Mouse (Mus musculus) forebrain, embryonic 11.5 days (tissue): ENCODE data around the gene Mmp20. TPM values are rescaled to one million over a fixed set of nuclear protein-coding genes. Genes with fewer than 3 reads are reported as not detected.

ENCODE experiments used
- ATAC-seq: fragments of 200-750 bp; cut with Nextera tagmentation; replicated peaks from 2 replicates; pipeline ENCODE4 v1.8.0; 2017; ENCODE audit warnings: moderate TSS enrichment; ENCODE audit not compliant: low FRiP score
- DNase-seq: peaks from one replicate; pipeline ENCODE4 v3.0.0-alpha.2; 2017; ENCODE audit warnings: low spot score
- H3K27ac ChIP-seq: fragments of 300-500 bp; sonication (generic); 2 replicates; pipeline ENCODE4 v1.5.1; 2014; ENCODE audit warnings: low read depth, low read length
- H3K27me3 ChIP-seq: fragments of 300-500 bp; sonication (generic); 2 replicates; pipeline ENCODE4 v1.6.1; 2014; ENCODE audit warnings: mild to moderate bottlenecking, low read length, mixed read lengths; ENCODE audit not compliant: control insufficient read depth, insufficient read depth
- H3K36me3 ChIP-seq: fragments of 300-500 bp; sonication (generic); 2 replicates; pipeline ENCODE4 v1.6.1; 2014; ENCODE audit warnings: mild to moderate bottlenecking, low read length, moderate library complexity, mixed read lengths; ENCODE audit not compliant: control insufficient read depth, insufficient read depth
- H3K4me1 ChIP-seq: fragments of 300-500 bp; sonication (generic); replicated peaks from 2 replicates; pipeline ENCODE4 v1.6.1; 2014; ENCODE audit warnings: low read length, mixed read lengths; ENCODE audit not compliant: control insufficient read depth, insufficient read depth
- H3K4me2 ChIP-seq: fragments of 300-500 bp; sonication (generic); 2 replicates; pipeline ENCODE4 v1.6.1; 2014; ENCODE audit warnings: low read depth, mild to moderate bottlenecking, low read length, moderate library complexity, mixed read lengths; ENCODE audit not compliant: severe bottlenecking
- H3K4me3 ChIP-seq: fragments of 300-500 bp; sonication (generic); 2 replicates; pipeline ENCODE4 v1.5.1; 2014; ENCODE audit warnings: low read depth, low read length
- H3K9ac ChIP-seq: fragments of 300-500 bp; sonication (generic); 2 replicates; pipeline ENCODE4 v1.6.1; 2014; ENCODE audit warnings: low read length
- H3K9me3 ChIP-seq: fragments of 300-500 bp; sonication (generic); 2 replicates; pipeline ENCODE4 v1.6.1; 2016; ENCODE audit warnings: low read length, mixed read lengths; ENCODE audit not compliant: control insufficient read depth
- WGBS: fragments of 180-500 bp; shearing (Covaris S2); extraction: QIAGEN DNeasy Blood & Tissue Kit; methylation state at CpG from one replicate; pipeline ENCODE4 v1.1.7; 2014; 5-methylcytosine and 5-hydroxymethylcytosine counted together
- polyA plus RNA-seq: library from polyadenylated mRNA; unstranded; fragments of >200 nt; fragmentation: Nextera tagmentation; extraction: Ambion mirVana; gene quantifications from 2 replicates; pipeline ENCODE4 v1.2.1, GENCODE M21; 2014

Gene Mmp20
- polyA plus RNA-seq, 1 experiment from 2014 or later = not detected

GRCm38 (mm10) chr9:7672985-7673384, 45.0 kb downstream of the Mmp20 start:
- H3K4me1 ChIP-seq = no peaks in the 10 kb centered on the region
- no peaks in the 10 kb centered on the region for H3K9me3 ChIP-seq
- no peak overlapping the region for H3K27ac ChIP-seq
- 86% methylated on average over 9 of the region's 9 CpGs for WGBS
- DNase-seq (no peak), ATAC-seq (no peak)
- no peak overlapping the region for H3K4me3 ChIP-seq
- H3K27me3 ChIP-seq = no peaks in the 10 kb centered on the region
- H3K4me2 ChIP-seq = no peak overlapping the region
- no peak overlapping the region for H3K9ac ChIP-seq
- H3K36me3 ChIP-seq = no peaks in the 10 kb centered on the region

DNA sequence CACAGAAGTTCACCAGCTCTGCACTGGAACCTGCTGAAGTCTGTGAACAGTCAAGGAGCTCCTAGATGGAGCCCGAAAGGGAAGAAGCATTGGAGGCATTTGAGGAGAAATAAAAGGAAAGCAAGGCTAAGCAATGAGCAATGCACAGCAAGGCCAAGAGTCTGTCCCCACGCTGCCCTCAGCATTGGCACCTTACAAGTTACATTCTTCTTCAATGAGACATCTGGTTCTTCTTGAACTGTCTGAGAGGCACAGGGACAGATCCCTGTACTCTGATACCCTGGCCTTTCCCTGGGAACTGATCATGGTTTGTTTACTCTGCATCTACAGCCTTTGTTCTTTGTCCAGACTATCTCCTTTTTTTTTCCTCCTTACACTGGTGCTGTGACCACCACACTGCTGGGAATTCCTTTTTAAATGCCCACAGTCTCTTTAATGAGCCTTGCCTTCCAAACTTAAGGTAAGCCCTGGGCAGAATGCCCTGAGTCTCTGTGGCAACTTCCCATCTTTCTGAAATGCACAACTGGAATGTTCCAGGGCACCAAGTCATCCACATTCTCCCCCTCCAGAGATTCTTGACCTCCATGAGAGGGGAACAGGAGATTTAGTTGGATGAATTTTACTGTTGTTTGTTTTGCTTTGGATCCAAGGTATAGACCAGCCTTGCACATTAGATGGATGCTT, 50.3 kb downstream of the Mmp20 start:
- Histone ChIP-seq H3K4me3 (no peak overlapping the region), H3K4me1 (no peaks in the 10 kb centered on the region), H3K4me2 (no peak overlapping the region), H3K9ac (no peak overlapping the region), H3K27me3 (no peaks in the 10 kb centered on the region), H3K27ac (no peak overlapping the region), H3K36me3 (no peaks in the 10 kb centered on the region), H3K9me3 (no peaks in the 10 kb centered on the region)
- DNase-seq (no peak), ATAC-seq (no peak)
- WGBS = 83% methylated on average over 2 of the region's 2 CpGs

- Histone ChIP-seq H3K4me3 (no peak overlapping the region), H3K9ac (no peak overlapping the region), H3K4me2 (no peak overlapping the region), H3K4me1 (no peaks in the 10 kb centered on the region), H3K27ac (no peak overlapping the region), H3K9me3 (no peaks in the 10 kb centered on the region), H3K27me3 (no peaks in the 10 kb centered on the region), H3K36me3 (no peaks in the 10 kb centered on the region)
- no peak for ATAC-seq
- DNase-seq = no peak
- WGBS = 90% methylated on average over 9 of the region's 9 CpGs
These were observed 54.1 kb downstream of the Mmp20 start for GRCm38 (mm10) chr9:7682081-7682618.

DNA sequence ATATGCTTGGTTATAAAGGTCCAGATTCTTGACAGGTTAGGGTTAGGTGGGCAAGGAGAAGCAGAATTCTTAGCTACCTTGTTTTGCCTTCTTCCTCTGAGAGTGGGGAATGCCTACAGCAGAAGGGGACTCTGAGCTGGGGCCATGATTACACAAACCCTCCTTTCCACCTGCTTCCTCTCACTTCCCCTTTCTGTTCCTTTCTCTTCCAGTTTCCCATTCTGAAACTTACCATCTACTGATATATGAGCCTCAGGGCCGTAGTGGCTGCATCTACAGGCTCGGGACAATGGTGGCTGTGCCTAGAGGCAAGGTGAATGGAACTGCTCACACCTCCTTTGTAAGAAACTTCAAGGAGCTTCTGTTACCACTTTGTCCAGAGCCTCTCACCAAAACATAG, 58.0 kb downstream of the Mmp20 start:
- DNase-seq (no peak), ATAC-seq (no peak)
- no peaks in the 10 kb centered on the region for H3K27me3 ChIP-seq
- no peak overlapping the region for H3K27ac ChIP-seq
- H3K4me2 ChIP-seq = no peak overlapping the region
- no peak overlapping the region for H3K4me3 ChIP-seq
- no peaks in the 10 kb centered on the region for H3K9me3 ChIP-seq
- WGBS = 75% methylated on average over 2 of the region's 2 CpGs
- H3K36me3 ChIP-seq = no peaks in the 10 kb centered on the region
- no peak overlapping the region for H3K9ac ChIP-seq
- no peaks in the 10 kb centered on the region for H3K4me1 ChIP-seq

GRCm38 (mm10) chr9:7689799-7690198, 61.8 kb downstream of the Mmp20 start:
- Histone ChIP-seq H3K36me3 (no peaks in the 10 kb centered on the region), H3K4me3 (no peak overlapping the region), H3K9me3 (no peaks in the 10 kb centered on the region), H3K4me2 (no peak overlapping the region), H3K27ac (no peak overlapping the region), H3K9ac (no peak overlapping the region), H3K27me3 (no peaks in the 10 kb centered on the region), H3K4me1 (no peaks in the 10 kb centered on the region)
- 60% methylated on average over 6 of the region's 6 CpGs for whole genome bisulfite sequencing
- ATAC-seq (no peak), DNase-seq (no peak)

- Histone ChIP-seq H3K4me3 (no peak within 1 kb of the TSS), H3K36me3 (no peaks in the 10 kb centered on the region), H3K4me1 (no peaks in the 10 kb centered on the region), H3K9ac (no peak within 1 kb of the TSS), H3K27me3 (no peaks in the 10 kb centered on the region), H3K27ac (no peak within 1 kb of the TSS), H3K9me3 (no peaks in the 10 kb centered on the region), H3K4me2 (no peak within 1 kb of the TSS)
- 86% methylated on average over 1 of the region's 1 CpGs for WGBS
- DNase-seq (no peak), ATAC-seq (no peak)
These were observed 63.8 kb downstream of the Mmp20 start, which contains the start of gene Mmp7 for GRCm38 (mm10) chr9:7691790-7692189. Gene Mmp7, plus strand, starts transcription at chr9:7692090.

DNA sequence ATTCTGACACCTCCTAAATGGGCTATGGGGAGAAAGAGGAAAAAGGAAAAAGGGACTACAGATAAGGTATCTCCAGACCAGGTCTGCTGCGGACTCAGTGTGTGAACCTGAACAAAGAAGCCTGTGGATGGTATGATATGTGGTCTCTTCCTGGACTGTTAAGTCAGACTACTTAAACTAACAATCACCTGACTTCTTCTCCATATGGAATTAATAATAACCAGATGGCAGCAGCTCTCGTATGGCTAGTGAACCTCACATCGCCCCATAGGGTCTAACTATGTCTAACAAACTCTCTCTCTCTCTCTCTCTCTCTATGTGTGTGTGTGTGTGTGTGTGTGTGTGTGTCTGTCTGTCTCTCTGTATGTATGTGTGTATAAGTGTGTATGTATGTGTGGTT, 65.9 kb downstream of the Mmp20 start:
- DNase-seq (no peak), ATAC-seq (no peak)
- Histone ChIP-seq H3K4me3 (no peak overlapping the region), H3K27ac (no peak overlapping the region), H3K4me1 (no peaks in the 10 kb centered on the region), H3K9ac (no peak overlapping the region), H3K36me3 (no peaks in the 10 kb centered on the region), H3K27me3 (no peaks in the 10 kb centered on the region), H3K4me2 (no peak overlapping the region), H3K9me3 (no peaks in the 10 kb centered on the region)
- 94% methylated on average over 3 of the region's 3 CpGs for WGBS

DNA sequence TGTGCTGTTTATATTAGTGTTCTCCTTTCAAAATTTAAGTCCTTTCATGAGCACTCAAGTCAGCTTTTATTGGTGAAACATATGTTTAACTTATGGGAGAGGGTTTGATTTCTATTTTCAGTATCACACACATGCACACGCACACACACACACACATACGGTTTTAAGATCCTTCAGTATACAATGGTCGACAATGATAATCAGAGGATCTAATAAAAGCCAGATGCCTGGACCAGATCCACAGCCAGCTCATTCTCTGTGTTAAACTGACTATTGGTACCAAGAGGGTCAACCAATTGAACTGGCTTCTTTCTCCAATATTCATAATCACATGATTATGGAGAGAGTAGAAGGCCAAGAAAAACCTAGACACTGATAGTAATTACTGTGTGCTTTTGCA, 67.6 kb downstream of the Mmp20 start:
- H3K9me3 ChIP-seq = no peaks in the 10 kb centered on the region
- WGBS = 81% methylated on average over 3 of the region's 3 CpGs
- no peak overlapping the region for H3K4me2 ChIP-seq
- H3K27ac ChIP-seq = no peak overlapping the region
- H3K27me3 ChIP-seq = no peaks in the 10 kb centered on the region
- H3K36me3 ChIP-seq = no peaks in the 10 kb centered on the region
- no peak overlapping the region for H3K4me3 ChIP-seq
- no peaks in the 10 kb centered on the region for H3K4me1 ChIP-seq
- DNase-seq (no peak), ATAC-seq (no peak)
- no peak overlapping the region for H3K9ac ChIP-seq

GRCm38 (mm10) chr9:7708698-7709097, 80.7 kb downstream of the Mmp20 start:
- 80% methylated on average over 6 of the region's 6 CpGs for WGBS
- Histone ChIP-seq H3K27ac (no peak overlapping the region), H3K36me3 (no peaks in the 10 kb centered on the region), H3K4me2 (no peak overlapping the region), H3K4me1 (no peaks in the 10 kb centered on the region), H3K9me3 (no peaks in the 10 kb centered on the region), H3K27me3 (no peaks in the 10 kb centered on the region), H3K4me3 (no peak overlapping the region), H3K9ac (no peak overlapping the region)
- ATAC-seq (no peak), DNase-seq (no peak)
